Mouse (Mus musculus) stomach, embryonic 14.5 days (tissue): ENCODE measurements at regions not wholly inside any gene's neighbourhood (a gene's known extent, or its start where the extent isn't known, plus 50 kb on each side); places are given as distances from the start of the nearest gene placed in this dataset.

Experiments used
- ATAC-seq: fragments of 200-750 bp; cut with Nextera tagmentation; 2 replicates; pipeline ENCODE4 v1.8.0; 2017; ENCODE audit warnings: low read depth, moderate TSS enrichment; ENCODE audit not compliant: insufficient number of reproducible peaks, insufficient read depth, low FRiP score
- H3K27ac ChIP-seq: fragments of 300-500 bp; sonication (generic); 2 replicates; pipeline ENCODE4 v1.5.1; 2014; ENCODE audit warnings: mild to moderate bottlenecking, low read length, moderate library complexity, mixed read lengths
- H3K27me3 ChIP-seq: fragments of 300-500 bp; sonication (generic); 2 replicates; pipeline ENCODE4 v1.6.1; 2014; ENCODE audit warnings: low read length, control low read depth, mixed read lengths; ENCODE audit not compliant: control insufficient read depth, insufficient read depth
- H3K36me3 ChIP-seq: fragments of 300-500 bp; sonication (generic); 2 replicates; pipeline ENCODE4 v1.6.1; 2014; ENCODE audit warnings: mild to moderate bottlenecking, control low read depth, low read length, moderate library complexity, mixed read lengths; ENCODE audit not compliant: control insufficient read depth, insufficient read depth
- H3K4me1 ChIP-seq: fragments of 300-500 bp; sonication (generic); 2 replicates; pipeline ENCODE4 v1.6.1; 2014; ENCODE audit warnings: low read length, control low read depth, mixed read lengths; ENCODE audit not compliant: control insufficient read depth, insufficient read depth
- H3K4me2 ChIP-seq: fragments of 300-500 bp; sonication (generic); replicated peaks from 2 replicates; pipeline ENCODE4 v1.6.1; 2014; ENCODE audit warnings: low read depth, low read length, control low read depth
- H3K4me3 ChIP-seq: fragments of 300-500 bp; sonication (generic); 2 replicates; pipeline ENCODE4 v1.5.1; 2014; ENCODE audit warnings: low read depth, low read length, control low read depth
- H3K9ac ChIP-seq: fragments of 300-500 bp; sonication (generic); replicated peaks from 2 replicates; pipeline ENCODE4 v1.6.1; 2014; ENCODE audit warnings: low read depth, mild to moderate bottlenecking, control low read depth, low read length, moderate library complexity, mixed read lengths
- H3K9me3 ChIP-seq: fragments of 300-500 bp; sonication (generic); 2 replicates; pipeline ENCODE4 v1.6.1; 2016; ENCODE audit warnings: low read depth, low read length, control low read depth; ENCODE audit not compliant: control insufficient read depth
- WGBS: fragments of 180-500 bp; shearing (Covaris S2); extraction: QIAGEN DNeasy Blood & Tissue Kit; methylation state at CpG from one replicate; pipeline ENCODE4 v1.1.7; 2014; 5-methylcytosine and 5-hydroxymethylcytosine counted together

DNA sequence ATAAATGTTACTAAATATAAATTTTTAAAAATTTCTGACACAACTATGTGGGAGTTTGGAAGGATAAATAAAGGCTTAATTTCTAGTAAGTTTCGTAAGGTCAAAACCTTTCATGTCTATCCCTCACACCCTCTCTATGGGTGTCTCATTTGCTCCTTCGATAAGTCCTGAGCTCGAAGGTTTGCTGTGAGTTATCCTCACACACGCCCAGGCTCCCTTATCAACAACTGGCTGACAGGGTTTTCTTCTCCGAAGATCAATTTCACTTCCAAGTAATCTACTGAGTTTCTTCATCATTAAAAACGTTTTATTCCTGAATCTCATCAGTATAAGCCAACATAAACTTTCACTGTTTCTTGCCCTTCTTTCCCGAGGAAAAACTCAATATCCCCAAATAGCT lies 416.0 kb upstream of the Nudt12 start:
- no peak overlapping the region for H3K4me3 ChIP-seq
- no peaks in the 10 kb centered on the region for H3K36me3 ChIP-seq
- no peaks in the 10 kb centered on the region for H3K27me3 ChIP-seq
- H3K9me3 ChIP-seq = no peaks in the 10 kb centered on the region
- 46% methylated on average over 7 of the region's 7 CpGs for WGBS
- H3K27ac ChIP-seq = no peak overlapping the region
- H3K4me1 ChIP-seq = no peaks in the 10 kb centered on the region
- no peak overlapping the region for H3K4me2 ChIP-seq
- H3K9ac ChIP-seq = no peak overlapping the region
- no peak for ATAC-seq

GRCm38 (mm10) chr17:59421489-59421888 lies 408.3 kb upstream of the Nudt12 start:
- 66% methylated on average over 14 of the region's 14 CpGs for WGBS
- no peak overlapping the region for H3K9ac ChIP-seq

GRCm38 (mm10) chr17:59409315-59409714 lies 396.1 kb upstream of the Nudt12 start:
- Histone ChIP-seq H3K4me2 (no peak overlapping the region), H3K27ac (no peak overlapping the region), H3K27me3 (no peaks in the 10 kb centered on the region), H3K4me3 (no peak overlapping the region), H3K9ac (no peak overlapping the region), H3K36me3 (no peaks in the 10 kb centered on the region), H3K4me1 (no peaks in the 10 kb centered on the region), H3K9me3 (no peaks in the 10 kb centered on the region)
- 86% methylated on average over 2 of the region's 2 CpGs for WGBS
- ATAC-seq = no peak

More at GRCm38 (mm10) chr17:59421489-59421888, 408.3 kb upstream of the Nudt12 start:
- Histone ChIP-seq H3K9me3 (no peaks in the 10 kb centered on the region), H3K4me1 (no peaks in the 10 kb centered on the region), H3K27ac (no peak overlapping the region), H3K36me3 (no peaks in the 10 kb centered on the region), H3K27me3 (no peaks in the 10 kb centered on the region), H3K4me2 (no peak overlapping the region), H3K4me3 (no peak overlapping the region)
- no peak for ATAC-seq

DNA sequence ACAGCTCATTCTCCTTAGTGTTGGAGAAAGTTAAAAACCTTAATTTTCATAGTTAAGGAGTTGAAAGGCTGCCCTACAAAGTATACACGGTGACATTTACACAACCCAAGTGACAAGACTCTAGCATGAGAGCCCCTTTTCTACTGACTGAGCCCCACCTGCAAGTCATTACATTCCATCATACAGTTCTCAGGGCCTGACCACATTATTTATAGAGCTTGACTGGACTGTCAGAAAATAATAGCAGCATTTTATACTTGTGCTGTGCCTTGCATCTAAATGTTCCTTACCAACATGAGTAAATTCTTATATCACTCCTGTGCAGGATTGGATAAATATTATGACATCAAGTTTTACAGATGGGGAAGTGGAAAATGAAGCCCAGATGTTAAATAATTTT lies 391.4 kb upstream of the Nudt12 start:
- no peaks in the 10 kb centered on the region for H3K27me3 ChIP-seq
- H3K4me2 ChIP-seq = no peak overlapping the region
- no peak overlapping the region for H3K27ac ChIP-seq
- no peak overlapping the region for H3K4me3 ChIP-seq
- no peak overlapping the region for H3K9ac ChIP-seq
- WGBS = 32% methylated on average over 1 of the region's 1 CpGs
- no peaks in the 10 kb centered on the region for H3K4me1 ChIP-seq
- ATAC-seq = no peak
- H3K36me3 ChIP-seq = no peaks in the 10 kb centered on the region
- H3K9me3 ChIP-seq = no peaks in the 10 kb centered on the region

DNA sequence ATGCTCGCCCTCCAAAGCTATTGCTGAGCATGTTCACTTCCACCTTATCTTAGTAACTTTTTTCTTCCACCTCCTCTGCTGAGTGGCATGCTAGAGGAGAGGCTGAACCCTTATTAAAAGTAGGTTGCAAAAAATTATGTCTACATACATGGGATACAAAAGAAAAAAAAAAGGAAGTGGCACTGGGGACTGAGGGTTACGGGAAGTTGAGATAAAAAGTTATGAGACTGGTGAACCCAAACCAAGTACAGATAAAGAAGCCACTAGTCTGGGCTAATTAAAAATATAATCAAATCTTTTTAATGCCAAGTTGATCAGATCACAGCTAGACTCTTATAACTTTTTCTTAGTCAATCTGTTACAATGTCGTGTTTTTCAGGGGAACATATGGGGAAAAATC lies 384.2 kb upstream of the Nudt12 start:
- 85% methylated on average over 3 of the region's 3 CpGs for WGBS
- H3K4me1 ChIP-seq = no peaks in the 10 kb centered on the region

DNA sequence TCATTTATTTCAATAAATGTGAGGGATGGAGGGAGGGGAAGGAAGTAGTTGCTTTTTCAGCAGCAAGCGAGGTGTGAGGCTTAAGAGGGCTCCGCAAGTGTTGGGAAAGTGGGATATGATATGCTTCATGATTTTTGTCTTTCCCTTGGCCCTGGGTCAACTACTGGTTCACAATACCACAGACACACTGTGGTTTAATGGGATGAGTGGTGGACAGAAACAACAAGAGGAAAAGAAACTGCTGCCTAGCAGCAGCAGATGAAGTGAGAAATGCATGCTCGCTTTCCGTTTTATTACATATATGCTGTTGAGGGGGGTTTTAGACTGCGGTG lies 369.9 kb upstream of the Nudt12 start:
- ATAC-seq = no peak
- H3K36me3 ChIP-seq = no peaks in the 10 kb centered on the region
- H3K27ac ChIP-seq = no peak overlapping the region
- no peak overlapping the region for H3K9ac ChIP-seq
- no peaks in the 10 kb centered on the region for H3K4me1 ChIP-seq
- H3K27me3 ChIP-seq = no peaks in the 10 kb centered on the region
- no peaks in the 10 kb centered on the region for H3K9me3 ChIP-seq
- H3K4me3 ChIP-seq = no peak overlapping the region
- 95% methylated on average over 5 of the region's 5 CpGs for WGBS
- no peak overlapping the region for H3K4me2 ChIP-seq

More for the DNA sequence above, 384.2 kb upstream of the Nudt12 start:
- H3K36me3 ChIP-seq = no peaks in the 10 kb centered on the region
- H3K9ac ChIP-seq = no peak overlapping the region
- no peaks in the 10 kb centered on the region for H3K9me3 ChIP-seq
- no peak for ATAC-seq
- H3K27ac ChIP-seq = no peak overlapping the region
- no peak overlapping the region for H3K4me2 ChIP-seq
- H3K27me3 ChIP-seq = no peaks in the 10 kb centered on the region
- H3K4me3 ChIP-seq = no peak overlapping the region

- ATAC-seq = no peak
- no peak overlapping the region for H3K4me3 ChIP-seq
- H3K9me3 ChIP-seq = no peaks in the 10 kb centered on the region
- no peak overlapping the region for H3K4me2 ChIP-seq
- 79% methylated on average over 7 of the region's 7 CpGs for WGBS
- no peaks in the 10 kb centered on the region for H3K36me3 ChIP-seq
- no peaks in the 10 kb centered on the region for H3K4me1 ChIP-seq
- H3K27me3 ChIP-seq = no peaks in the 10 kb centered on the region
- no peak overlapping the region for H3K27ac ChIP-seq
- H3K9ac ChIP-seq = no peak overlapping the region
These were observed 369.3 kb upstream of the Nudt12 start for GRCm38 (mm10) chr17:59382225-59383106.

DNA sequence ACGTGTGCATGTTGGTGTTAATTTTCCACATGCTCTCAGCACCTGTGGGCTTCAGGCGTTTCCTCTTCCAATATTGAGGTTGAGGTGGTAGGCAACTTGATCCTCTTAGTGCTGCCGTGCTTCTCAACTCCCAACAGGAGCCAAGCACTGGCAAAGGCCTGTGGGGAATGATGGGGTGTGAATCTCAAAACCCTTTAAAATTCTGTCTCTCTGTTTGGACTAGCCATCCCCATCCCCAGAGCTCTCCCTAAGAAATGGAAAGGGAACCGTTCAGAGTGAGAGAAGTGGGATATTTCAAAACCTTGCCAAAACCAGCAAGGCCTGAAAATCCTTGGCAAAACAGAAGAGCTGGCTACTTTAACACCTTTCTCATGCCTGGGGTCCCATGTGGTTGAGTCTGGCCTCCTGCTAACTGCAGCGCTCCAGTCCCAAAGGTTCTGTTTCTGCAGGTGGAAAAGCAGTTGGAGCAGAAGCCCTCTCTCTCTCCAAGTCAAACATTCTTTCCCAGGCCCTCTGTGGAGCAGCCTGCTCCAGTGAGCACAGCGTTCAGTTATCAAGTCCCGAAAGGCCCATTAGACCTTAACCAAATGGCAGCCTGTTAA lies 360.4 kb upstream of the Nudt12 start:
- H3K36me3 ChIP-seq = no peaks in the 10 kb centered on the region
- H3K9ac ChIP-seq = no peak overlapping the region
- no peaks in the 10 kb centered on the region for H3K27me3 ChIP-seq
- 61% methylated on average over 7 of the region's 7 CpGs for WGBS
- no peaks in the 10 kb centered on the region for H3K9me3 ChIP-seq
- no peak overlapping the region for H3K4me2 ChIP-seq
- ATAC-seq = no peak
- no peak overlapping the region for H3K4me3 ChIP-seq
- no peaks in the 10 kb centered on the region for H3K4me1 ChIP-seq
- H3K27ac ChIP-seq = no peak overlapping the region
